Mouse (Mus musculus): ENCODE results near the gene Barx2. TPM values are rescaled to one million over a fixed set of nuclear protein-coding genes. Genes with fewer than 3 reads are reported as not detected.

Barx2 gene
- polyA plus RNA-seq, 1 experiment from 2014 or later: 19.4 TPM

- ChIA-PET POLR2A (no interaction called here), CTCF (no interaction called here)
- H3K27me3 ChIP-seq: no peaks in the 10 kb centered on the region
- no peak for TF ChIP-seq CTCF (IDR thresholded peaks at IDR 0.05)
- in situ Hi-C loops (cut with MboI; ENCODE audit: low pct_unique_long_range_greater_than_20kb): no loop called here
- ATAC-seq (no peak), DNase-seq (ENCODE audit: low read depth, low spot score) (no peak)
Observed at GRCm38 (mm10) chr9:31839106-31840027, 73.9 kb downstream of the Barx2 start.

GRCm38 (mm10) chr9:31838047-31838446, 75.2 kb downstream of the Barx2 start:
- no peak for ATAC-seq
- in situ Hi-C loops (cut with MboI; ENCODE audit: low pct_unique_long_range_greater_than_20kb): no loop called here
- POLR2A ChIA-PET: no interaction called here
- DNase-seq (ENCODE audit: low read depth, low spot score): no peak
- no peaks in the 10 kb centered on the region for H3K27me3 ChIP-seq
- CTCF ChIA-PET: interaction anchor here (1.2 kb wide), 1 partner anchor 278 kb away, joined by 3 read pairs; no protein-coding TSS in a partner anchor
- TF ChIP-seq CTCF (IDR thresholded peaks at IDR 0.05): no peak

GRCm38 (mm10) chr9:31808753-31809152, 104.5 kb downstream of the Barx2 start:
- H3K27me3 ChIP-seq: no peaks in the 10 kb centered on the region
- ATAC-seq (no peak), DNase-seq (ENCODE audit: low read depth, low spot score) (no peak)
- in situ Hi-C loops (cut with MboI; ENCODE audit: low pct_unique_long_range_greater_than_20kb): no loop called here
- POLR2A ChIA-PET: no interaction called here
- CTCF ChIA-PET: no interaction called here
- peak; percentile 41 for TF ChIP-seq CTCF (IDR thresholded peaks at IDR 0.05)

GRCm38 (mm10) chr9:31802641-31803040, 110.6 kb downstream of the Barx2 start:
- CTCF ChIA-PET: no interaction called here
- DNase-seq (ENCODE audit: low read depth, low spot score): no peak
- in situ Hi-C loops (cut with MboI; ENCODE audit: low pct_unique_long_range_greater_than_20kb): no loop called here
- H3K27me3 ChIP-seq: no peaks in the 10 kb centered on the region
- POLR2A ChIA-PET: no interaction called here
- ATAC-seq: no peak
- no peak for TF ChIP-seq CTCF (IDR thresholded peaks at IDR 0.05)

Other genes starting within 250 kb of the Barx2 start
- 12.3 TPM for gene Arhgap32, start 202.7 kb upstream of the Barx2 start, polyA plus RNA-seq (2021)

All from Patski (cell line).